In the genomic region with DNA sequence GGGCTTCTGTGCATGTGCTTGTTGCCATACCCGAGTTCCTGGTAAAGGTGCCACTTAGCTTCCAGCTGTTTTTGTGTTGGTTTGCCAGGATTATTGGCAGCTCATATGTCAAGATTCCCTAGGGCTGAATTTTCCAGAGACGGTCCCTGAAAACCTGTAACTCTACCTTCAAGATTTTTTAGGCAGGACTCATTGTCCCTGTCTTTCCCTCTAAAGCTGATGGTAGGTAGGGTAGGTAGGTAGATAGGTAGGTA, we compare ENCODE assay signal across 30 mouse cellular contexts. TPM values are rescaled to one million over a fixed set of nuclear protein-coding genes. Genes with fewer than 3 reads are reported as not detected.
DNase-seq lines count a peak whose midpoint lies in the region; ATAC-seq and TF ChIP-seq lines count a peak whose summit lies in the region.
"Had no signal": no experiment of that assay in that cellular context is flagged by ENCODE, and none has a peak within 500 bp of the region (broad histone marks: within the 10 kb centered on the region; RNA-seq: fewer than 3 reads in every experiment).

No protein-coding gene starts in this region.

- H3K4me2 ChIP-seq in liver, embryonic 12.5 days, result no peak overlapping the region
- no peak overlapping the region; the same call in 1 of the 2 replicates for H3K4me2 ChIP-seq in liver, embryonic 15.5 days
- H3K4me2 ChIP-seq: embryonic facial prominence, embryonic 12.5 days; embryonic facial prominence, embryonic 15.5 days; forebrain, embryonic 12.5 days; forebrain, embryonic 15.5 days; heart, embryonic 13.5 days; hindbrain, embryonic 12.5 days; hindbrain, embryonic 15.5 days had no signal

- TF ChIP-seq CTCF in liver, adult 2 months (IDR thresholded peaks at IDR 0.05; ENCODE audit: low read depth, low read length), result no peak

- peaks cover 55% of the 10 kb centered on the region for H3K4me1 ChIP-seq in liver, adult 2 months (ENCODE audit: control insufficient read depth, insufficient read depth, low read length)
- no peaks in the 10 kb centered on the region; the same call in 1 of the 2 replicates for H3K4me1 ChIP-seq in liver, embryonic 12.5 days
- no peaks in the 10 kb centered on the region; the same call in 1 of the 2 replicates for H3K4me1 ChIP-seq in liver, embryonic 15.5 days (replicated peaks)
- H3K4me1 ChIP-seq: embryonic facial prominence, embryonic 12.5 days; embryonic facial prominence, embryonic 15.5 days; forebrain, embryonic 12.5 days; forebrain, embryonic 15.5 days; heart, embryonic 13.5 days; hindbrain, embryonic 12.5 days; hindbrain, embryonic 15.5 days had no signal

- H3K79me2 ChIP-seq in liver, adult 2 months (ENCODE audit: control insufficient read depth, insufficient read depth, low read length), result no peaks in the 10 kb centered on the region; the same call in 1 of the 2 replicates

- H3K9ac ChIP-seq in liver, adult 2 months (ENCODE audit: low read depth, low read length), result peak overlapping the region; percentile 21; the same call in 1 of the 2 replicates
- no peak overlapping the region for H3K9ac ChIP-seq in liver, embryonic 12.5 days
- no peak overlapping the region for H3K9ac ChIP-seq in liver, embryonic 15.5 days
- H3K9ac ChIP-seq: embryonic facial prominence, embryonic 12.5 days; embryonic facial prominence, embryonic 15.5 days; forebrain, embryonic 12.5 days; forebrain, embryonic 15.5 days; heart, embryonic 13.5 days; hindbrain, embryonic 12.5 days; hindbrain, embryonic 15.5 days had no signal

- H3K27me3 ChIP-seq in liver, adult 2 months (ENCODE audit: control insufficient read depth, insufficient read depth, low read length), result no peaks in the 10 kb centered on the region
- H3K27me3 ChIP-seq in liver, embryonic 12.5 days (replicated peaks), result no peaks in the 10 kb centered on the region
- H3K27me3 ChIP-seq in liver, embryonic 15.5 days, result no peaks in the 10 kb centered on the region
- H3K27me3 ChIP-seq: embryonic facial prominence, embryonic 12.5 days; embryonic facial prominence, embryonic 15.5 days; forebrain, embryonic 12.5 days; forebrain, embryonic 15.5 days; hindbrain, embryonic 15.5 days had no signal

- no peak overlapping the region for H3K4me3 ChIP-seq in liver, adult 2 months (ENCODE audit: insufficient read depth, low read depth, low read length)
- no peak overlapping the region for H3K4me3 ChIP-seq in liver, embryonic 12.5 days
- H3K4me3 ChIP-seq in liver, embryonic 15.5 days (replicated peaks), result no peak overlapping the region
- H3K4me3 ChIP-seq: embryonic facial prominence, embryonic 12.5 days; embryonic facial prominence, embryonic 15.5 days; forebrain, embryonic 12.5 days; forebrain, embryonic 15.5 days; heart, embryonic 13.5 days; hindbrain, embryonic 12.5 days; hindbrain, embryonic 15.5 days had no signal

- intact Hi-C loops in heart, postnatal 10 days (cut with DNase I), result no loop called here

- 25% methylated on average over 2 of the region's 2 CpGs for WGBS in liver, adult 2 months
- 61% methylated on average over 2 of the region's 2 CpGs for WGBS in liver, embryonic 12.5 days (ENCODE audit: insufficient replicate concordance)
- 40% methylated on average over 2 of the region's 2 CpGs for WGBS in liver, embryonic 15.5 days (ENCODE audit: insufficient replicate concordance)

- peak overlapping the region; percentile 74 for H3K27ac ChIP-seq in liver, adult 2 months (replicated peaks; ENCODE audit: insufficient read depth, low read depth, low read length)
- H3K27ac ChIP-seq in liver, embryonic 12.5 days, result peak overlapping the region; percentile 69; the same call in 1 of the 2 replicates
- H3K27ac ChIP-seq in liver, embryonic 15.5 days (replicated peaks), result peak overlapping the region; percentile 67
- H3K27ac ChIP-seq: embryonic facial prominence, embryonic 12.5 days; embryonic facial prominence, embryonic 15.5 days; forebrain, embryonic 12.5 days; forebrain, embryonic 15.5 days; heart, embryonic 13.5 days; hindbrain, embryonic 12.5 days; hindbrain, embryonic 15.5 days had no signal

- no peaks in the 10 kb centered on the region for H3K36me3 ChIP-seq in liver, adult 2 months (ENCODE audit: control insufficient read depth, insufficient read depth, low read length)
- H3K36me3 ChIP-seq in liver, embryonic 12.5 days, result no peaks in the 10 kb centered on the region
- no peaks in the 10 kb centered on the region for H3K36me3 ChIP-seq in liver, embryonic 15.5 days (replicated peaks)
- H3K36me3 ChIP-seq: embryonic facial prominence, embryonic 12.5 days; embryonic facial prominence, embryonic 15.5 days; forebrain, embryonic 12.5 days; forebrain, embryonic 15.5 days; heart, embryonic 13.5 days; hindbrain, embryonic 12.5 days; hindbrain, embryonic 15.5 days had no signal

- no peak for ATAC-seq in liver, embryonic 12.5 days
- ATAC-seq in liver, embryonic 15.5 days (ENCODE audit: insufficient read depth), result no peak
- ATAC-seq: activated CD4-positive, CD25-positive, alpha-beta regulatory T cell, adult 4 months; forebrain, embryonic 15.5 days had no signal

- DNase-seq in liver, adult 2 months (ENCODE audit: extremely low read depth, low read depth, low spot score), result no peak
- no peak for DNase-seq in liver
- DNase-seq in layer of hippocampus, adult 9-10 months (ENCODE audit: low spot score), result no peak
- no peak for DNase-seq in heart, postnatal 10 days
- DNase-seq in retina, embryonic 14.5 days (ENCODE audit: low spot score), result no peak
- no peak for DNase-seq in left cerebral cortex, adult 8-10 months (ENCODE audit: low spot score in 2 of 2)
- DNase-seq: adrenal gland, adult 8-10 months; adrenal gland, postnatal 25 days; cerebellum, adult 11 months; cerebellum, adult 2 months; cerebellum, adult 9-11 months; cerebellum, postnatal 25 days; gastrocnemius, postnatal 10 days; gastrocnemius, postnatal 36 days; heart, adult 11 months had no signal

- TF ChIP-seq POLR2A in liver, adult 2 months (IDR thresholded peaks at IDR 0.05; ENCODE audit: extremely low read depth, insufficient read depth, low read length), result no peak

- no peaks in the 10 kb centered on the region for H3K9me3 ChIP-seq in liver, embryonic 12.5 days (replicated peaks)
- no peaks in the 10 kb centered on the region for H3K9me3 ChIP-seq in liver, embryonic 15.5 days (replicated peaks)
- H3K9me3 ChIP-seq: embryonic facial prominence, embryonic 12.5 days; embryonic facial prominence, embryonic 15.5 days; forebrain, embryonic 12.5 days; forebrain, embryonic 15.5 days; heart, embryonic 13.5 days; hindbrain, embryonic 12.5 days; hindbrain, embryonic 15.5 days had no signal

RNA-seq across cellular contexts. Expression of gene Serpina11, which starts 0.3 kb away (rescaled TPM):
- 47.7 and 49.9 TPM in 2 replicates for total RNA-seq in liver, adult 2 months (2014; rRNA removed)
- polyA plus RNA-seq in liver, adult 2 months (2012; rRNA removed), result 107 and 114 TPM in 2 replicates
- polyA plus RNA-seq in liver, embryonic 12.5 days (2016; fragmentation: Nextera tagmentation; extraction: Ambion mirVana), result 2.9 and 3.2 TPM in 2 replicates
- 17.1 and 23.8 TPM in 2 replicates for polyA plus RNA-seq in liver, embryonic 15.5 days (2015; fragmentation: Nextera tagmentation; extraction: Ambion mirVana)
- not detected for total RNA-seq in heart, postnatal 10 days (2021)
- total RNA-seq in left cerebral cortex, adult 8-10 months (2022), result under 1 TPM in 1 of 4 experiments, not detected in 3; 0.26 TPM
- total RNA-seq: adrenal gland, adult 8-10 months; adrenal gland, postnatal 25 days; common myeloid progenitor, adult 5-6 weeks; ES-E14; gastrocnemius, postnatal 10 days; gastrocnemius, postnatal 36 days; heart, postnatal 25 days; hematopoietic stem cell, adult 5-6 weeks had no signal
- polyA plus RNA-seq: activated CD4-positive, CD25-positive, alpha-beta regulatory T cell, adult 4 months; embryonic facial prominence, embryonic 12.5 days; embryonic facial prominence, embryonic 15.5 days; forebrain, embryonic 12.5 days; forebrain, embryonic 15.5 days; heart, embryonic 13.5 days; heart, embryonic 16.5 days; hindbrain, embryonic 12.5 days; hindbrain, embryonic 15.5 days had no signal

RNA-seq across cellular contexts. Expression of gene Serpina9, which starts 24.1 kb away (rescaled TPM):
- 0.18 and 0.34 TPM in 2 replicates for total RNA-seq in liver, adult 2 months (2014; rRNA removed)
- polyA plus RNA-seq in liver, adult 2 months (2012; rRNA removed), result 0.11 and 1.3 TPM in 2 replicates
- polyA plus RNA-seq in liver, embryonic 12.5 days (2016; fragmentation: Nextera tagmentation; extraction: Ambion mirVana), result not detected in 2 replicates
- not detected in 2 replicates for polyA plus RNA-seq in liver, embryonic 15.5 days (2015; fragmentation: Nextera tagmentation; extraction: Ambion mirVana)
- not detected for total RNA-seq in heart, postnatal 10 days (2021)
- total RNA-seq in left cerebral cortex, adult 8-10 months (2022), result 10 to 100 TPM; 14.6 to 17.7 (median 15.5) TPM
- total RNA-seq: adrenal gland, adult 8-10 months; adrenal gland, postnatal 25 days; common myeloid progenitor, adult 5-6 weeks; gastrocnemius, postnatal 10 days; gastrocnemius, postnatal 36 days; hematopoietic stem cell, adult 5-6 weeks had no signal
- polyA plus RNA-seq: forebrain, embryonic 12.5 days; forebrain, embryonic 15.5 days had no signal

RNA-seq across cellular contexts. Expression of gene Serpina1e, which starts 30.7 kb away (rescaled TPM):
- total RNA-seq in liver, adult 2 months (2014; rRNA removed), result 1,162 and 7,105 TPM in 2 replicates
- polyA plus RNA-seq in liver, adult 2 months (2012; rRNA removed), result 268 and 557 TPM in 2 replicates
- polyA plus RNA-seq in liver, embryonic 12.5 days (2016; fragmentation: Nextera tagmentation; extraction: Ambion mirVana), result 39.1 and 44.7 TPM in 2 replicates
- 377 and 507 TPM in 2 replicates for polyA plus RNA-seq in liver, embryonic 15.5 days (2015; fragmentation: Nextera tagmentation; extraction: Ambion mirVana)
- total RNA-seq in heart, postnatal 10 days (2021), result not detected
- not detected for total RNA-seq in left cerebral cortex, adult 8-10 months (2022)
- total RNA-seq: common myeloid progenitor, adult 5-6 weeks; ES-E14; gastrocnemius, postnatal 36 days; hematopoietic stem cell, adult 5-6 weeks had no signal
- polyA plus RNA-seq: activated CD4-positive, CD25-positive, alpha-beta regulatory T cell, adult 4 months; cerebellum, adult 2 months; embryonic facial prominence, embryonic 12.5 days; forebrain, embryonic 12.5 days; forebrain, embryonic 15.5 days; hindbrain, embryonic 12.5 days had no signal

RNA-seq across cellular contexts. Expression of gene Serpina12, which starts 54.8 kb away (rescaled TPM):
- 0.20 and 3.6 TPM in 2 replicates for total RNA-seq in liver, adult 2 months (2014; rRNA removed)
- 0.56 and 1.8 TPM in 2 replicates for polyA plus RNA-seq in liver, adult 2 months (2012; rRNA removed)
- polyA plus RNA-seq in liver, embryonic 12.5 days (2016; fragmentation: Nextera tagmentation; extraction: Ambion mirVana), result not detected in 2 replicates
- 0.05 and 0.08 TPM in 2 replicates for polyA plus RNA-seq in liver, embryonic 15.5 days (2015; fragmentation: Nextera tagmentation; extraction: Ambion mirVana)
- not detected for total RNA-seq in heart, postnatal 10 days (2021)
- not detected for total RNA-seq in left cerebral cortex, adult 8-10 months (2022)
- total RNA-seq: gastrocnemius, postnatal 10 days; gastrocnemius, postnatal 36 days; heart, postnatal 25 days; hematopoietic stem cell, adult 5-6 weeks had no signal
- polyA plus RNA-seq: activated CD4-positive, CD25-positive, alpha-beta regulatory T cell, adult 4 months; embryonic facial prominence, embryonic 12.5 days; forebrain, embryonic 12.5 days; forebrain, embryonic 15.5 days; heart, embryonic 16.5 days; hindbrain, embryonic 12.5 days; hindbrain, embryonic 15.5 days had no signal

Comparison
In these comparisons a context has a peak if more than half of its experiments do, and no peak if none do; other contexts are left out.
1. RNA of gene Serpina11, which starts 0.3 kb away (total RNA-seq): 47.7 to 49.9 TPM in liver, adult 2 months; not detected in heart, postnatal 10 days and 0.26 TPM in left cerebral cortex, adult 8-10 months; every median in the first group is over 10 times any median in the second.
2. RNA of gene Serpina9, which starts 24.1 kb away (total RNA-seq): 14.6 to 17.7 TPM in left cerebral cortex, adult 8-10 months; 0.18 to 0.34 TPM in liver, adult 2 months and not detected in heart, postnatal 10 days; every median in the first group is over 10 times any median in the second.
3. RNA of gene Serpina1e, which starts 30.7 kb away (total RNA-seq): 1,162 to 7,105 TPM in liver, adult 2 months; not detected in left cerebral cortex, adult 8-10 months and not detected in heart, postnatal 10 days; every median in the first group is over 100 times any median in the second.
4. Peak in every context shown above with its lines, with median percentiles within 50 percentile points of each other: H3K27ac ChIP-seq.